Mouse (Mus musculus): Measurements from ENCODE around the gene Lrrc61. TPM values are rescaled to one million over a fixed set of nuclear protein-coding genes. Genes with fewer than 3 reads are reported as not detected.
A peak's percentile ranks its signal among the peaks of the same experiment; 100 is the strongest.

Lrrc61 gene
- 4.9 and 5.6 TPM in 2 replicates for total RNA-seq (2017)

DNA sequence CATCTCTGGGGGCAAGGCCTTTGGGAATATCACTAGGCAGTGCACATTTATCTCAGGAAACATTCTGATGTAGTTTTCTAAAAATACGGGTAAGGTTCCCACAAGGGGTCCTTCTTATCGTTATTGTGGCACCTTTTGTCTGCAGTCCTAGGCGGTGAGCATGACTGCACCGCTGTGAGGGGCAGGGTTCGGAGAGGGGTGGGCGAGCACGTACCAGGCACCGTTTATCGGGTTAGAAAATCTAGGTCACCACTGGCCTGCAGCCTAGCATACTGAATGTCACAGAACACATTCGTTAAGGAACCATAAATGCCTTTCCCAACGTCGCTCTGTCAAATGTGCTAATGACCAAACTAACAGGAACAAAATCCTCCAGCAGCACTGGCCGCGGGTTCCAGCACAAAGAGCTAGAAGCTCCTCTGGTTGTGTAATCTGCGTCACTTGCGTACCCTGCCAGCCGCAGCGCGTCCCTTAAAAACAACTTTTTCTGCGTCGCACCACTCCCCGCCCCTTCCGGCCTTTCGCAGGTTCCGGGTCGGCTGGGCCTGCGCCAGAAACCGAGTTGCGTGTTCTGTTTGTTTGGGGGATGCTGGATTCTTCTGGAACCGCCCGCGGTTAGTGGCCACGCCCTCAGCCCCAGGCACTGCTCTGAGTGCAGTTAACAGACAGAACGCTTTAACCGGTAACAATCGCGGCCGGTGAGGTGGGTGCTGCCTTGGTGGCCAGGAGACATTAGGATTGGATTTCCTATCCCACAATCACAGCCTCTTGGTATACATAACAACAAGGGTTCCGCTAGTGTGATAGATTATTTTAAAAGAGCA is at the start of gene Lrrc61:
TSS of gene Lrrc61 (plus strand) at position 517 of the 824 bp plus-strand sequence.
- peak; percentile 95 for ATAC-seq (replicated peaks; ENCODE audit: low read depth, poor library complexity, severe bottlenecking)

DNA sequence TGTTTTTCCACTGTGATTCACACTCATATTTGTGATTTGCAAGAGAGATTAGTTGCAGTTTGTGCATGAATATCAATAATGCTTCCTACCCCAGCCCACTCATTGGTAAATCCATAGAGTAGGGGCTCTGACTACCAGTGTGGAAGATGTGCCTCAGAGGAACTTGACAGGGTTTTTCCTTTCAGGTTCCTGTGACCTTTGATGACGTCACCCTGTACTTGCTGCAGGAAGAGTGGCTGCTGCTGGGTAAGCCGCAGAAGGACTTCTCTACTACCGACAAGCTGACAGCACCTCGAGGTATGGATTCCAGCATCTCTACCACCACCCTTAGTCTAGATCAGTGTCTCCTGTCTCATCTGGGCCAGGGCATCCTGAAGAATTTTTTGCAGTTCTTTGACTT is 46.5 kb upstream of the Lrrc61 start:
- ATAC-seq (replicated peaks; ENCODE audit: low read depth, poor library complexity, severe bottlenecking), result no peak

DNA sequence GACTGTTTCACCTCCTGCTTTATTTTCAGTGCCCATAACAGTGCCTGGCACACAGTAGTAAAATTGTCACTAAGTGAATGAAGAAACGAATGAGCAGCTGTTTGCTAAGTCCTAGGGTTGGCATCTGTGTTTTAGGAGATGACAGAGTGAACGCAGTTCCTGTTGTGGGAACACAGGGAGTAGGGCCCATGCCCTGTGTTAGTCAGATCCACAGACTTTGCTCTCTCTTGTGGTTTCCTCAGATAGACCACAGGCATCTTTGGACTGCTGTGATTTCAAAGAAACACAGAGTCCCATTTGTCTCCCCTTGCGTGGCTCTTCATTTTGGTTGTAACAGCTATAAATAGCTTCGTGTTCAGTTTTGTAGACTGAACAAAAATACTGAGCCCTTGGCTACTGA is 44.2 kb upstream of the Lrrc61 start:
- 0 out of 2 replicates have a peak, but pooled peaks have one; percentile 36 for ATAC-seq (replicated peaks; ENCODE audit: low read depth, poor library complexity, severe bottlenecking)

DNA sequence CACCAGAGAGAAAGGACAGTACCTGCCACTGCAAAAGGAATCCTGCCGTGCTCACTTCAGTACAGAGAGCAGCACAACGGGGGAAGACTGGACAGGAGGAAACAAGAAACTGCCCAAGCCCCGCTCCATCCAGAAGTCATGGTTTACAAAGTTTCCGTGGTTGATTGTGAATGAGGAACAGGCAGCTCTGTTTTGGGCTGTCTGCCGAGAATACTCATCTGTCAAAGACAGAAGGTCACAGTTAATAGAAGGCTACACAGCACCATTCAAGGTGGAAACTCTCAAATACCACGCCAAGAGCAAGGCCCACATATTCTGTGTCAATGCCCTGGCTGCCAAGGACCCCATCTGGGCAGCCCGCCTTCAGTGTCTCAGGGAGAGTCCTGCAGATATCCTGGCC is 42.7 kb upstream of the Lrrc61 start:
- ATAC-seq (replicated peaks; ENCODE audit: low read depth, poor library complexity, severe bottlenecking), result no peak

GRCm38 (mm10) chr6:48524882-48525281 is 29.7 kb upstream of the Lrrc61 start:
- peak; percentile 85 for ATAC-seq (replicated peaks; ENCODE audit: low read depth, poor library complexity, severe bottlenecking)

GRCm38 (mm10) chr6:48527901-48528300 is 26.7 kb upstream of the Lrrc61 start:
- no peak for ATAC-seq (replicated peaks; ENCODE audit: low read depth, poor library complexity, severe bottlenecking)

DNA sequence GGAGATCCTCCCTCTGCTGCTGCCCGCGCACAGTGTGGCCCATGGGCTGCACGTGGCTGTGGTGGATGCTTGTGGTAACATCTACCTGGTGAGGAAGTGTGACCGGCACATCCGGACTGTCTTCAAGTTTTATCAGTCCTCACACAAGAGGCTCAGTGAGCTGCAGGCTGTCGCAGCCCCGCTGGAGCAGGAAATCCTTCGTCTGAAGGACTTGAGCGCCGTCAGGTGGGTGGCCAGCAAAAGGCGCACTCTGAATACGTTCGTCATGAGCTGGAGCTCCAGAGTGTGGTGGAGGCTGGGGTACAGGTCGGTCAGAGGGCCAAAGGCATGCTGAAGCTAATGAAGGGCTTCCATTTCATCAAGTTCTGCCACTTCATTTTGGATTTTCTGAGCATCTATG is 25.3 kb upstream of the Lrrc61 start:
- peak; percentile 38; the same call in 1 of the 2 replicates for ATAC-seq (replicated peaks; ENCODE audit: low read depth, poor library complexity, severe bottlenecking)

DNA sequence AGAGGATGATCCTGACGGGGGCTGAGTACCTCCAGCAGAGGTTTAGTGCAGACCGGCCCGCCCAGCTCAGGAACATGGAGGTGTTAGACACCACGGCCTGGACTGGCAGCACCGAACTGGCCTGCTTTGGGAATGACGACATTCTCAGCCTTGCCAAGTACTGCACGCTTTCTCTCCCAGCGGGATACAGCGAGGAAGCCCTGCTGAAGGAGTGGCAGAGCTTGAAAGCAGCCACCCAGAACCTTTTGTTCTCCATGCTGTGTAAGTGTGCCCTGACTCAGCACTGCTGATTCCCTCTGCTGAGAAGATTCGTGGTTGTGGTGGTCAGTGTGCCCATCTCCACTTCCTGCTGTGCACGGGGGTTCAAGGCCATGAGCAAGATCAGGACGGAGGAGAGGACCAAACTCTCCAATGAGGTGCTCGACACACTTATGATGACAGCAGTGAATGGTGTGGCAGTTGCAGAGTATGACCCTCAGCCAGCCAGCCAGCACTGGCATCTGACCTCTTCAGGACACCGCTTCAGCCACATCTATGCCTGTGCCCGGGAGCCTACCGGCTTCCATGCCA is 24.6 kb upstream of the Lrrc61 start:
- ATAC-seq (replicated peaks; ENCODE audit: low read depth, poor library complexity, severe bottlenecking), result 0 out of 2 replicates have a peak, but pooled peaks have one; percentile 29

- no peak for ATAC-seq (replicated peaks; ENCODE audit: low read depth, poor library complexity, severe bottlenecking)
Measured at GRCm38 (mm10) chr6:48530862-48531261, 23.7 kb upstream of the Lrrc61 start.

GRCm38 (mm10) chr6:48533475-48533874 is 21.1 kb upstream of the Lrrc61 start:
- ATAC-seq (replicated peaks; ENCODE audit: low read depth, poor library complexity, severe bottlenecking), result no peak

GRCm38 (mm10) chr6:48534913-48535312 is 19.7 kb upstream of the Lrrc61 start:
- no peak for ATAC-seq (replicated peaks; ENCODE audit: low read depth, poor library complexity, severe bottlenecking)

- peak; percentile 69 for ATAC-seq (replicated peaks; ENCODE audit: low read depth, poor library complexity, severe bottlenecking)
Measured at GRCm38 (mm10) chr6:48536091-48536490, 18.5 kb upstream of the Lrrc61 start.

DNA sequence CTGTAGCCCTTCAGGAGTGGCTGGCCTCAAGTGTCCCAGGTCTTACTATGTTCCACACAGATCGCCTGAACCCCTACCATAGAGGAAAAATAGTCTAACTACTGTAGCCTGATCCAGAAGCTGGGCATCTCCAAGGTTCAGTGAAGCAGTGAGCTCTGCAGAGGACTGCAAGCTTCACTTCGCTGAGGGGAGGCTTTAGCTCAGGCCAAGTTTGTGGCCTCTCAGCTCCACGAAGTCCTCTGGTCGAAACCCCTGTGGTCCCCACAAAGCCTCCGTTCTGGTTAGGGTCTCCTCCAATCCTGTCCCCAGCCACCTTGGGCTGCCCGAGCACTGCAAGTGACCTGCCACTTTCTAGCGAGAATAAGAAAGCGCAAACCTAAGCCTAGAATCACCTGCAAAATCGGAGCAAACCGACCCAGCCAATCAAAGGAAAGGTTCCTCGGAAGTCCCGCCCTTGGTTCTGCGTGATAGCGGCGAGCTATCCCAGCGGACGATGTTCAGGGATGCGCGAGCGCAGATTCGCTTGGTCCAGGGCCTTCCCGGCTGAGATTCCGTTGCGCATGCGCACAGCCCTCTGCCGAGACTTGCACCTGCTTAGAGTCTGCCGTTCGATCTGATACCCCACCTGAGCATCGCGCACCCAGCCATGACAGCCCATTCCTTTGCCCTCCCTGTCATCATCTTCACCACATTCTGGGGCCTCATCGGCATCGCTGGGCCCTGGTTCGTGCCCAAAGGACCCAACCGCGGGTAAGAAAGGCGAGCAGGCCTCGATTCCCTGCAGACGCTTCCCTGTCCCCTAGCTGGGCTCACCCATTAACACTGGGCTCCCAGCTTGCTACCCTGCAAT is 17.3 kb upstream of the Lrrc61 start, which contains the start of gene Atp6v0e2:
TSS of gene Atp6v0e2 (plus strand) at position 511 of the 850 bp plus-strand sequence.
- ATAC-seq (replicated peaks; ENCODE audit: low read depth, poor library complexity, severe bottlenecking), result no peak

DNA sequence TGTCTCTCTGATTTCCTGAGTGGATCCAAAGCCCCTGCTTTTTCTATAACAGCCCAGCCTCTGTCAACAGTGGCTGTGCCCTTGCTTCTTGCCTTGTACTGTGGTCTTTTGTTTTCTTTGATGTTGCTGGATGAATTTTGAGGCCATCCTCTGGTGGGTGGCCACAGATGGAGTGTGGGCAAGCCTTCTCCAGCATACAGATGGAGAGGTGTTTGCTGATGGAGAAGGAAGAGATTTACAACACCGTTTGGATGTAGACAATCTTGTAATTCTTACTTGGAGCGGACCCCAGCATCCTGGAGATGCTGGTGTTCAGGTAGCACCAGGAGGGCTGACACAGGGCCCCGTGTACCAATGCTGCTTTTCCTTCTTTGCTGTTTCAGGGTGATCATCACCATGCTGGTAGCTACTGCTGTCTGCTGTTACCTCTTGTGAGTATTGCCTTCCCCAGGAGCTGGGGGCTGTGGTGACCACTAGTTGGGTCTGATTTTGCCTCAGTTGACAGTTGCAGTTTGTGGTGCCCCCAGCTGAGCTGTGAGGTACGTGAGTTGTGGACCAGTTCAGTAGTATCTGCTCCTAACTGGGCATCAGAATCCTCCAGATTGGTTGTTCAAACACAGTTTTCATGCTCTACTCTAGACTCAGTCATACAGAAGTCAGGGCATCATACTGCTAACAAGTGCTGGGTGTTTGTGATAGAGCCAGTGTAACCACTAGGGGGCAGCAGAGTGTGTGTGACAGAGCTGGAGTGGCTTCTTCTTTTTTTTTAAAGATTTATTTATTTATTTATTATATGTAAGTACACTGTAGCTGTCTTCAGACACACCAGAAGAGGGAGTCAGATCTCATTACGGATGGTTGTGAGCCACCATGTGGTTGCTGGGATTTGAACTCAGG is 15.5 kb upstream of the Lrrc61 start:
- ATAC-seq (replicated peaks; ENCODE audit: low read depth, poor library complexity, severe bottlenecking), result peak; percentile 67; the same call in 1 of the 2 replicates

- no peak for ATAC-seq (replicated peaks; ENCODE audit: low read depth, poor library complexity, severe bottlenecking)
Measured at GRCm38 (mm10) chr6:48539860-48540259, 14.7 kb upstream of the Lrrc61 start.

DNA sequence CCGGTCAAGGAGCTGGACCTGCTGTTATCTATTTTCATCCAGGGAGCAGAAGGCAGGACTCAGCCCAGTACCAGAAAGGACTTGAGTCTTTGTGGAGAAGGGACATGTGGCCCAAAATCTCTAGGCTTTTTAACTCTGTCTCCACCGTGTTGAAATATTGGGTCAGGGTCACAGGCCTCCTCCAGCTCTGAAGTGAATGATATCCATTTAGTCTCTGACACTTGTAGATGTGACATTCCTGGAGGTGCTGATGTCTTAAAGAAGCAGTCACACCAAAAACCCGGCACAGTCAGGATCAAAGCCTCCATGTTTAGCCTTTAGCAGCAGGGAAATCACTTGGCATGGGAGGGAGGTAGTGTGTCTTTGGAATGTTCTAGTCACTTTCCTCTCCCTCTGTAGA is 13.9 kb upstream of the Lrrc61 start:
- no peak for ATAC-seq (replicated peaks; ENCODE audit: low read depth, poor library complexity, severe bottlenecking)

DNA sequence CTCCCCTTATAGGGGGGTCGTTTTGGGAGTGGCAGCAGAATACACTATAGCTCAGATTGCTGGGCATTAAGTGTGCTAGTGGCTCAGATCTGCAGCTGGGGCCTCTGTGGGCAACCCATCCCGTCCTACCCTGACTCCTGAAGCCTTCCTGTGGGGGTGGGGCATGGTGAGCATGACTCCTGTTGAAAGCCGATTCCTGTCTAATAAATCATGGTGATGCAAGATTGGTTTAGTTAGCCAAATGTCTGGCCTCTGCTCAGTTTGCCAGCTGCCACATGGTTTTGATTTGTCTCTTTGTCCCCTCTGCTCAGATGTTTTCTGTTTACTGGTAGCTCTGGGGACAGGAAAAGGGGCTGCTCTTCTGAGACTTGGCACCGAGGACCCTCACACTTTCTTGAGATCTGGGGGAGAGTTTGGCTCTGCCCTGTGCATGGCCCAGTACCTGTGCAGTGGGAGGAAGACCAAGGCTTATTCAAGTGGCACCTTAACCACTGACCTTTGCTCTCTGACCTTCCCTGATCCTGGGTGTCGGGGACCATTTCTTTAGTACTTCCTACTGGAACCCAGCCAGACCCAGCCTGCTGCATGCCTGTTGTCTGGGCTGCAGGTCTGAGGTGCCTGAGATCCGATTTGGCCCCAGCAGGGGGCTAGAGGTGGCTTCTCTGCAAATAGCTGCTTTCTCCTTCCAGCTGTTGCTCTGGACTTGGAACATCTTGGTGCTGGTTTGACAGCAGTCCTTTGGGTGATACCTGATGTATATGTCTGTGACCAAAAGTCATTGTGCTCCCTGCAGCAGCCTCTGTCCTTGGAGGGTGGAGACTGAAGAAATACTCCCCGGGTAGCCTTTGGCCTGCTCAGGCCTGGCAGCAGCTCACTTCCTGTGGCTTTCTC is 12.8 kb upstream of the Lrrc61 start:
- ATAC-seq (replicated peaks; ENCODE audit: low read depth, poor library complexity, severe bottlenecking), result peak; percentile 53

DNA sequence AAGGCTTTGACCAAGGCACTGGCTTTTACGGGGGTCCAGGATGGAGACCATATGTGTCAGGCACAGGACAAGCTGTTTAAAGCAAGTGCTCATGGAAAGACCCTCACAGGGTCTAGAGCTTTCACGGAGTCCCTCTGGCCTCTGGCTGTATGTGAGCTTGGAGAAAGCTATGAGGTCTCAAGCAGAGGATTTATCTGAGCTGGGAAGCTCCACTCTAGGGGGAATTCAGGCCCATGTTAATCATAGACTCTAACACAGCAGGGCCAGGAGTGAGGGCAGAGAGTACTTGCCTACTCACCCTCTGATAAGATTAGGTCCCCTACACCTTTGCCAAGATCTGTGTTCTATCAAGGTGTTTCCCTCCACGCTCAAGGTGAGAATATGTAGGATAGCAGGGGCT is 12.0 kb upstream of the Lrrc61 start:
- ATAC-seq (replicated peaks; ENCODE audit: low read depth, poor library complexity, severe bottlenecking), result no peak

DNA sequence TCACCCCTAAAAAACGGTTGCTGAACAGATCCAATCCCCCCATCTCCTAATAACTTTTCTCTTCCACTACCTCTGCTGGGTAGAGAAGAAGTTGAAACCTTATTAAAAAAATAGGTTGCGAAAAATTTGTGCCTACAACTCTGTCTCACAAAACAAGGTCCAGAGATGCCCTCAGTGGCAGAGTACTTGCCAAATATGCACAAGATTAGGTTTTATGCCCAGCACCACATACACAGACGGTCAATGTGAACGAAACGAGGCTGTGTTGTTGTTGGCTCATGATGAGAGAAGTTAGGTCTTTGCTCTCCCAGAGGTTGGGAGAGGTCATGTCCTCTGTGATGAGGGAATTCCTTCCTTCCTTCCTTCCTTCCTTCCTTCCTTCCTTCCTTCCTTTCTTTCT is 9.3 kb upstream of the Lrrc61 start:
- ATAC-seq (replicated peaks; ENCODE audit: low read depth, poor library complexity, severe bottlenecking), result no peak

All from common myeloid progenitor, adult 5-6 weeks (primary cell).